Mouse (Mus musculus): Measurements from ENCODE around the gene Zfp663. TPM values are rescaled to one million over a fixed set of nuclear protein-coding genes. Genes with fewer than 3 reads are reported as not detected.

Zfp663 gene
- polyA plus RNA-seq, 1 experiment: not detected

DNA sequence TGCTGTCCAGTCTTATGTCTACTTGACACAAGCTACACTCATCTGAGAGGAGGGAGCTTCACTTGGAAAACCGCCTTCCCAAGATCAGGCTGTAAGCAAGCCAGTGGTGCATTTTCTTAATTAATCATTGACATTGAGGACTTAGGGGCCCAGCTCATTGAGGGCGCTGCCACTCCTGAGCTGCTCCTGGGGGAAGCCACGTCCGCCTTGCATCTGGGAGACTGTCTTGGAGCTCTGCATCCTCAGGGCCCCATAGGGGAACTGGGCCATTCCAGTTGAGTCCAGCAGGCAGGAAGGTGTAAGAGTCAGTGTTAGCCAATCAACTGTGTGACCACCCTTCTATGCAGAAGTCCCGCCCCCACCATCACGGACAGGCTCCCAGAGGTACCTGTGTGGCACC, 60.7 kb downstream of the Zfp663 start:
- DNase-seq: no peak
- no peak for TF ChIP-seq CTCF (IDR thresholded peaks at IDR 0.05; ENCODE audit: borderline replicate concordance, insufficient read depth, low read depth, low read length)
- no peak for TF ChIP-seq POLR2A (IDR thresholded peaks at IDR 0.05; ENCODE audit: borderline replicate concordance, insufficient read depth, low read length)
- Histone ChIP-seq H3K4me3 (replicated peaks; ENCODE audit: insufficient read depth, low read depth, low read length) (no peak overlapping the region), H3K4me1 (ENCODE audit: control insufficient read depth, insufficient read depth, low read length) (peaks cover 48% of the 10 kb centered on the region), H3K27me3 (ENCODE audit: control insufficient read depth, insufficient read depth, low read length) (no peaks in the 10 kb centered on the region), H3K27ac (ENCODE audit: insufficient read depth, low read length) (no peak overlapping the region)
- 89% methylated on average over 6 of the region's 6 CpGs for WGBS

DNA sequence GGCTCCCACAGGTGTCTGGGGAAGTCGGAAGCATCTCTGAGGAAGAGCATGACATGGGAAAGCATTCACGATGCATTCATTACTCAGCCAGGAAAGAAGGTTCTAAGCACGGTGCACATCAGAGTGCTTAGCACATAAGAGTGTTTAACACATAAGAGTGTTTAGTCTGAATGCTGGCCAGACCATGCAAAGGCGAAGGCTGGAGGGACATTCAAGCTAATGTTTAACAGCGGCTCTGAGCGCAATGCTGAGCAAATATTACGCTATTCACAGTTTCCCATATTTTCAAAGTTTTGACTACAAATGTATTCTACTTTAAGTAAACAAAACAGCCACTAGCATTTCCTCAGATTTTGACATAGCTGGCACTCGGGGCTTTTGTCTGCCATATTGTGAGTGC, 63.1 kb downstream of the Zfp663 start:
- no peak for DNase-seq
- Histone ChIP-seq H3K4me1 (ENCODE audit: control insufficient read depth, insufficient read depth, low read length) (peaks cover 44% of the 10 kb centered on the region), H3K27ac (ENCODE audit: insufficient read depth, low read length) (no peak overlapping the region), H3K4me3 (replicated peaks; ENCODE audit: insufficient read depth, low read depth, low read length) (no peak overlapping the region), H3K27me3 (ENCODE audit: control insufficient read depth, insufficient read depth, low read length) (no peaks in the 10 kb centered on the region)
- WGBS: 92% methylated on average over 8 of the region's 8 CpGs
- TF ChIP-seq CTCF (IDR thresholded peaks at IDR 0.05; ENCODE audit: borderline replicate concordance, insufficient read depth, low read depth, low read length) (no peak), POLR2A (IDR thresholded peaks at IDR 0.05; ENCODE audit: borderline replicate concordance, insufficient read depth, low read length) (no peak)

DNA sequence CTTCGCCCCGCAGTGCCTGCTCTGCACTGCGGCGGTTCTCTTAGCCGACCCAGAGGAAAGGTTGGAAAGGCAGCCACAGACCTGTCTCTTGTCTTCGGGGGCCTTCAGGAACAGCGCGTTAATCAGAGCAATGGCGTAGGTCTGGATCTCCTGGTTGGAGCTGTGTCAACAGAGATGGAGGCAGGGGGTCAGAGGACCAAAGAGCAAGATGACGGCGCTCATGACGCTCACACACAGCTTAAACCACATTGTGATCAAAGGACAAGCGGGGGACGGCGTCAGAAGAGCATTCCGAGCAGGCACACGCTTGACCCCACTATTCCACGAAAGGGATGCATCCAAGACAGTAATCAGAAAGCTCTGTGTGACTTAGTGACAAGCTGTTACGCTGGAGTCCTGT, 63.7 kb downstream of the Zfp663 start:
- WGBS: 90% methylated on average over 19 of the region's 19 CpGs
- TF ChIP-seq CTCF (IDR thresholded peaks at IDR 0.05; ENCODE audit: borderline replicate concordance, insufficient read depth, low read depth, low read length) (no peak), POLR2A (IDR thresholded peaks at IDR 0.05; ENCODE audit: borderline replicate concordance, insufficient read depth, low read length) (no peak)
- DNase-seq: no peak
- H3K4me3 ChIP-seq (replicated peaks; ENCODE audit: insufficient read depth, low read depth, low read length): no peak overlapping the region
- H3K4me1 ChIP-seq (ENCODE audit: control insufficient read depth, insufficient read depth, low read length): peaks cover 44% of the 10 kb centered on the region
- no peak overlapping the region for H3K27ac ChIP-seq (ENCODE audit: insufficient read depth, low read length)
- H3K27me3 ChIP-seq (ENCODE audit: control insufficient read depth, insufficient read depth, low read length): no peaks in the 10 kb centered on the region

DNA sequence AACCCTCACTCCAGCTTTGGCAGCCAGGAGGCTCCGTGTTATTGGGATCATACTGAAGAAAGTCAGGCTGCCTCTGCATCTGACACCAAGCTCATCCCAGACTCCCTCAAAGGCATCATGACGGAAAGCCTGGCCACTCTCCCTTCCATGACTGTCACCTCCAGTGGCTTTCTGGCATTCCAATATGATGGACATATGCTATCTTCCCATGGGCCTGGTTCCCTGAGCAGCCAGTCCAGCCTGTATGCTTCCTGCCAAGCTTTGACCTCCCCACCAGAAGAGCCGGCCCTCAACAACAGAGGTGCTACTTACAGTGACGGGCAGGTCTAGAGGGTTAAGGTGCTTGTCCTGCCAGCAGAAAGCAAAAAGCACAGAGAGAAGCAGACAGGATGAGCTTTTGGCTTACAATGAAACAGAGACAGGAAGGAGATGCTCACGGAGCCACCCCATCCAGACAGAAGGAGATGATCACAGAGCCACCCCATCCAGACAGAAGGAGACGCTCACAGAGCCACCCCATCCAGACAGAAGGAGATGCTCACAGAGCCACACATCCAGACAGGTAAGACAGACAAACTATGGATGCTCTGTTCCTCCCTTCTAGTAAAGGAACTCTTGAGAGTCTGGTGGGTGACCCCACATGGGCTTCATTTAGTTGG, 65.0 kb downstream of the Zfp663 start:
- H3K4me3 ChIP-seq (replicated peaks; ENCODE audit: insufficient read depth, low read depth, low read length): peak overlapping the region; percentile 53
- 17% methylated on average over 6 of the region's 6 CpGs for WGBS
- peak; percentile 67 to 81 for DNase-seq
- TF ChIP-seq POLR2A (IDR thresholded peaks at IDR 0.05; ENCODE audit: borderline replicate concordance, insufficient read depth, low read length) (no peak), CTCF (IDR thresholded peaks at IDR 0.05; ENCODE audit: borderline replicate concordance, insufficient read depth, low read depth, low read length) (no peak)
- H3K27me3 ChIP-seq (ENCODE audit: control insufficient read depth, insufficient read depth, low read length): no peaks in the 10 kb centered on the region
- H3K4me1 ChIP-seq (ENCODE audit: control insufficient read depth, insufficient read depth, low read length): peaks cover 36% of the 10 kb centered on the region
- H3K27ac ChIP-seq (ENCODE audit: insufficient read depth, low read length): peak overlapping the region; percentile 75

GRCm38 (mm10) chr2:165301409-165301808, 67.1 kb downstream of the Zfp663 start:
- H3K4me3 ChIP-seq (replicated peaks; ENCODE audit: insufficient read depth, low read depth, low read length): no peak overlapping the region
- TF ChIP-seq CTCF (IDR thresholded peaks at IDR 0.05; ENCODE audit: borderline replicate concordance, insufficient read depth, low read depth, low read length) (no peak), POLR2A (IDR thresholded peaks at IDR 0.05; ENCODE audit: borderline replicate concordance, insufficient read depth, low read length) (no peak)
- no peak overlapping the region for H3K27ac ChIP-seq (ENCODE audit: insufficient read depth, low read length)
- no peak for DNase-seq
- 53% methylated on average over 3 of the region's 3 CpGs for WGBS
- H3K4me1 ChIP-seq (ENCODE audit: control insufficient read depth, insufficient read depth, low read length): peaks cover 36% of the 10 kb centered on the region
- H3K27me3 ChIP-seq (ENCODE audit: control insufficient read depth, insufficient read depth, low read length): no peaks in the 10 kb centered on the region

Other genes with a start within 250 kb of the Zfp663 start
- 51.9 and 56.3 TPM in 2 replicates for gene Cdh22, start 133.9 kb downstream of the Zfp663 start, polyA plus RNA-seq (2012; rRNA removed)
- 78.2 and 84.0 TPM in 2 replicates for gene Slc35c2, start 80.9 kb downstream of the Zfp663 start, polyA plus RNA-seq (2012; rRNA removed)
- gene Elmo2, start 42.2 kb downstream of the Zfp663 start, polyA plus RNA-seq (2012; rRNA removed): 187 and 208 TPM in 2 replicates
- gene Zfp334, start 19.5 kb upstream of the Zfp663 start, polyA plus RNA-seq (2012; rRNA removed): 10.6 and 10.9 TPM in 2 replicates
- gene Ocstamp, start 31.7 kb upstream of the Zfp663 start, polyA plus RNA-seq (2012; rRNA removed): 0.05 TPM in 1 of 2 replicates, not detected in the other
- 21.6 and 22.3 TPM in 2 replicates for gene Slc13a3, start 104.5 kb upstream of the Zfp663 start, polyA plus RNA-seq (2012; rRNA removed)
- 27.5 and 27.7 TPM in 2 replicates for gene Trp53rka, start 124.6 kb upstream of the Zfp663 start, polyA plus RNA-seq (2012; rRNA removed)
- gene Slc2a10, start 135.1 kb upstream of the Zfp663 start, polyA plus RNA-seq (2012; rRNA removed): 2.3 TPM in 2 replicates
- gene Eya2, start 226.3 kb upstream of the Zfp663 start, polyA plus RNA-seq (2012; rRNA removed): 9.9 and 10.9 TPM in 2 replicates